Mouse (Mus musculus): ENCODE results near the gene Gm572.

DNA sequence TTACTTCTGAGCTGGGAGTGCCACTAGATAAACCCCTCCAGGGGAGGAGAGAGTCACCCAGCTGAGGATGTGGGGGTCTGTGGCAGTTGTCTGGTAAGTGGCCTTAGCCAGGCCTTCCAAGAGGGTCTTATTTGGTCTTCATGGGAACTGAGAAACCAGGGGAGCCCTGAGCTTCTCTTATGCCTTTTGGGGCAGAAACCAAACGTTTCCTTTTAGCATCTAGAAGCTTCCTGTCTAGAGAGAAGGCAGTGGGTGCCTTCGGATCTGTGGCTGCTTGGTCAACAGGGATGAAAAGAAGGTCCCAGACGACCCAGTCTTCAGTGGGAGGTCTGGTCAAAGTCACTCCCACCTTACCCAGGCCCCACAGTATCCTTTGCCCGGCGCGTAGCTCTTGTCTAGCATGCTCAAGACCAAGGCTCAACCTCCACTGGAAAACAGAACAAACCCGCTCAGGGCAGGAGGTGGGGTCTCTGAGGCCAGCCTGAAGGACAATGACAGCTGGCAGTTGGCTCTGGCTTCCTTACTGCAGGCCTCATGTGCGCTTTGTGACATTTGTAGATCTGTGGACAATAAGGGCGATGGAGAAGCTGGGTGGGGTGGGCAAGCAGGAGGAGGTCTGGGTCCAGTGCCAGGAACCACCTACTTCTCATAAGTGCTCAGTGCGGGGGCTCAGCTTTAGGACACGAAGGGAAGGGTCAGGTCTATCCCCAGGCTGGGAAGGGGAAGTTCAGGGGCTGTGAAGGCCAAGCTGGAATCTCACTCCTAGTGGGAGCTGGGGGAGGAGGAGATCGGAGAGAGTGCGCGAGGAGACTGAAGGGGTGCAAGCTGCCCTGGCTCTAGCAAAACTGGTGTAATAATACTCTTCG, at the start of gene Gm572:
- TF ChIP-seq CTCF (IDR thresholded peaks at IDR 0.05), result no peak
- TF ChIP-seq EP300 (IDR thresholded peaks at IDR 0.05), result no peak

Data from lung, postnatal 0 days (tissue).